Mouse (Mus musculus): ENCODE measurements around the gene Cenpq.

The Cenpq gene

DNA sequence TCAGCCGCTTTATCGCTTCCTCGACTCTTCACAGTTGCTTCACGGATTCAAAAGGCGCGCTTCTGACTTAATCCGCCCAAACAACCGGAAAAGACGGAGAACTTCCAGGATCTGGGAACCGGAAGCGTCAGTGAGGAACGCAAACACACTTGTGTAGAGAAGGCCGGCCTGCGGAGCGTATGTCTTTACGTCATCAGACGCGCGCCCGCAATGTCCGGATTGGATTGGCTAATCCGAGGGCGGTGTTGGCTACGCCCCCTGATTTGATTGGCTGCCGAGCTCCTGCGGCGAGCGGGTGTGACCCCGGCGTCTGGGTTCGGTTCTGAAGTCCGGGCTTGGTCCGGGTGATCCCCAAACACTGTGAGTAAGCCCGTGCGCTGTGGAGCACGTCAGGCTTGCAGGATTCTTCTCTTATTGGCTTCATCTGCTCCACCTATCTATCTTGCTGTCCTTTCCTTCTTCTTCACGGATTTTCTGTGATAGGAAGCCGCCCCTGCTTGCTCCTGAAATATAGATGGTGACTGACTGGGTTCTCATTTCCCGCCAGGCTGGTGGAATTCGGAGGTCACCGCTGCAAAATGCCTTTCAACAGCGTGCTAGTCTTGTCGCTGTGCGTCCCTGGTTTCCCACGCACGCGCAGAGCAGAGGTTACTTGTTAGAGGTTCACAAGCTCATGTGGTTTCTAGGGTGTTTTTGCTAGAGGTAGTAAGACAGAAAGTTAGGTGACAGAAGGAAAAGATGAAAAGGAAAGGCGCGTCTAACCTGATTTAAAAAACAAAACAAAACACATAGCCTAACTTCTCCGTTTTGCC lies at the start of gene Cenpq, which contains the start of gene Mut:
Gene Cenpq (minus strand): TSS at position 628 of the 812 bp plus-strand sequence.
Gene Mut (plus strand): TSS at position 266 of the 812 bp plus-strand sequence.
- peak; percentile 99 for DNase-seq

DNA sequence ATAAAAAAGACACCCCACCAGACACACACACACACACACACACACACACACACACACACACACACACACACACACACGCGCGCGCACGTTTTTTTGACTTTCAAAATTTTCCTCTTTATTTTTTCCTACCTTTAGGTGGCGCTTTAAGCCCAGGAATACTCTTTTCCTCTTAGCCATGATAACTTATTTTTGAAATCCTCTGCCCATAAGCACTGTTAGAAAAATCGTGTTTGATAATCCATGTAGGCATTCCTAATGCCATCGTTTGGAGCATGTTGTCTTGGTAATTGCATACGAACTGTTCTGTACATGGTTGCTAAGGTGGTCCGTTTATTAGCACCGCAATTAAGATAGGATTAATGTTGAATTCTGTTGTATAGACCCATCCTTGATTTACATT lies 43.1 kb upstream of the Cenpq start:
- peak in 1 of 2 experiments; percentile 9 for DNase-seq

DNA sequence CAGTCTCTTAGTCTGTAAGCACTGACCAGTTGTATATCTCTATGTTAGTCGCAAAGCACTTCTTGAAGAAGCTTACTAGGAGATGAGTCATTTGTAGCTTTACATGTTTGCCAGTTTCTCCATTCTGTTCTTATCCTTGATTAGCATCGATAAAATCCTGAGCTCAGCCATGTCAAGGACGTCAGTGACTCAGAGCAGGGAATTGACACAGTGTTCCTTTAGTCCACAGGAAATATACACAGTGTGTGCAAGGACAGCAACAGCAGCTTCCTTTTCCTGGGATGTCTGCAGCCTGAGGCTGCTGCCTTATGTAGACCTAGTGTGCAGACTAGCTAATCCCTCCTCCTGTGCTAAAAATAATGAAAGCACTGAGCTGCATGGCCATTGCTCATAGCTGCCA lies 13.7 kb upstream of the Cenpq start:
- DNase-seq = no peak

DNA sequence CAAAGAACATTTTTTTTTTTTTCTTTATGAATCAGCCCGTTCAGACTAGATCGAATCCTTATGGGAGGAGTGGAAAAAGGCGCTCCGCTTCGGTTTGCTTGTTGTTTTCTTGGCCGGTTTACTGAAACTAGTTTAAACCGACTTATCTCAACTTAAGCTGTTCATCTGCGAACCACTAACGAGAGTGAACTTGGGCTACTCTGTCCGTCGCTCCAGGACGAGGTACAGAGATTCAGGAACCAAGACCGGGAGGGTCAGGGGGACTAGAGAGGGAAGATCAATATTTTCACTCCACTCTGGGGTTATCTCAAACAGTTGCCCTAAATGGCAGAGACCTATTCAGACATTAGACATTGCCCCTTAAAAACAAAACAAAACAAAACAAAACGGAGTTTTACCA lies 862 bp downstream of the Cenpq start:
- DNase-seq = no peak

DNA sequence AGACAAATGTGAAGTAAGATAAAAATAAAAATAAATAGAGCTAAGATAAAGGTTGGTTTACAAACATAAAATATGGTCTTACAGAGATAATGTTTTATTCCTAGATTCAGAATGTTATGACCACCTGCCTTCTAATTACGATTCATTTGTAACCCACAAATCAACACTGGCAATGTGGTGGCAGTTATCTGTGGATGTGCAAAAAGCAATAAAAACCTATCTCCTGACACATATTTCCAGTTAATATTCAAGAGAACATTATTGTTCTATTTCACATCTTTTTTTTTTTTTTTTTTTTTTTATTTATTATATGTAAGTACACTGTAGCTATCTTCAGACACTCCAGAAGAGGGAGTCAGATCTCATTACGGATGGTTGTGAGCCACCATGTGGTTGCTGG lies 19.3 kb downstream of the Cenpq start:
- no peak for DNase-seq

DNA sequence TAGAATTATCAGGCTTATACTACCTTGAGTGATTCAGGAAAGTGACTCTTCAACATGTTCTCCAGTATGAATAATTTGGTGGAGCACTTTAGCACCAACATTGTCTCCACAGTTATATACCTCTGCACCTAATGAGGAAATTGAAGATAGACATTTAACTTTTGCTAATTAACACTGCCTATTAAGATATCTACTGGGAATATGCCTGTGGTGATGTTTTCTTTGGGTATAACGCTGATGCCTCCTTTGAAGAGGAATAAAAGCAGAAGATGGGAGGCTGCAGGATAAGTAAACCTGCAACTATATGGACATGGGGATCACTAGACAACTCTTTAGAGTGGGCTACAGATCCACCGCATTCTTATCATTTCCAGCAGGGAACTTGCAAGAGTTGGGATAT lies 20.6 kb downstream of the Cenpq start, which contains the start of gene Glyatl3:
Gene Glyatl3 (minus strand): TSS at position 101 of the 400 bp plus-strand sequence.
- no peak for DNase-seq

DNA sequence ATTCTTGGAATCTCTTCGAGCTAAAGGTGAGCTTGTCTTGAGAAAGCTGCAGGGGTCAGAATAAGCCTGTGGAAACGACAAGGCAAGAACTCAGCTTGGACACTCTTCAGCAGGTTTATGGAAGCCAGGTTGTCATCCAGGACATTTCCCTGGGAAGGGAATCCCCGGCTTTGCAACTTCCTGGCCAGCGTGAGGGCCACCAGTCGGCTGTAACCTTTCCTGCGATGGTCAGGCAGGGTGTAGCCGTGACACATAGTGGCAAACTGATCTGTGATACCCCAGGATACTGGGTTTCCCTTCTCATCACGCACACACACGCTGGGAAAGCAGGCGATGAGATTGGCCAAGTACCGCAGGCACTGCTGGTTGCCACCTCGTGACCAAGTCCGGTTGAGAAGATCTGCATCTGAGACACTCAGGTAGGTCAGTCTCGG lies 30.1 kb downstream of the Cenpq start:
- DNase-seq = peak; percentile 66 to 68

DNA sequence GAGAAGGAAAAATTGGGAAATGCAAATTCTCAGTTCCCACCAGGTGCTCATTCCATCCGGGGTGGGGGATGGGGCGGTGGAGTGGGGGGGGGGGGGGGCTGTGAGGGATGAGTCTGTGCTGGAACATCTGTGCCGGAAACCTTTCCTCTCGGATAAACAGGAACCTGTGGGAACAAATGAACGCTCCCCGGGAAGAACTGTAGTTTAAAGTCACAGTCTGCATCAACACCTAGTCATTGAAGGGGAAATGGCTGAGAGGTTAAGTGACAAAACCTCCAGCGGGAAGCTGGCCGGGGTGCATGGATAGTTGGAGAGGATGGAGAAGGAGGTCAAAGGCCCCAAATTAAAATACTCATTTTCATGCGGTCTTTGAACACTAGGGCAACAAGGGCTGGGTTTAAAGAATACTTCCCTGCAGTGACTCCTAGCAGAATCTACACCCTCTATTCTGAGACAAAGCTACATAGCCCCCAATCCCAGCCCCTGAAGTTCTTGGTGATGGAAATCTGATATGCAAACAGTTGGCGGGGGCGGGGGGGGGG lies 30.7 kb downstream of the Cenpq start:
- DNase-seq = peak; percentile 12 to 19

DNA sequence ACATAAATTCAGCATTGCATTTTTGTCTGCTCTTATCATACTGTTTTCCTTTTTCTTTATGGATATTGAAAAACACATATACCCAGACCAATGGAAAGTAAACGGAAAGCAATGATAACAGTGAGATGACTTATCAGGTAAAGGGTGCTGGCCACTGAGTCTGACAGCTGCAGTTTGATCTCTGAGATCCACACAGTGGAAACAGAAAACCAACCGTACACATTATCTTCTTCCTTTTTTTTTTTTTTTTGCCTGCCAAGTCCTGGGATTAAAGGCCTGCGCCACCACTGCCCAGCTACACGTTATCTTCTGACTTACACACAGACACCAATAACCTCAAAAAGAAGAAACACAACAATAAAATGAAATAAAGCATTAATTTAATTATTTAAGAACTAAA lies 31.5 kb downstream of the Cenpq start:
- DNase-seq = no peak

DNA sequence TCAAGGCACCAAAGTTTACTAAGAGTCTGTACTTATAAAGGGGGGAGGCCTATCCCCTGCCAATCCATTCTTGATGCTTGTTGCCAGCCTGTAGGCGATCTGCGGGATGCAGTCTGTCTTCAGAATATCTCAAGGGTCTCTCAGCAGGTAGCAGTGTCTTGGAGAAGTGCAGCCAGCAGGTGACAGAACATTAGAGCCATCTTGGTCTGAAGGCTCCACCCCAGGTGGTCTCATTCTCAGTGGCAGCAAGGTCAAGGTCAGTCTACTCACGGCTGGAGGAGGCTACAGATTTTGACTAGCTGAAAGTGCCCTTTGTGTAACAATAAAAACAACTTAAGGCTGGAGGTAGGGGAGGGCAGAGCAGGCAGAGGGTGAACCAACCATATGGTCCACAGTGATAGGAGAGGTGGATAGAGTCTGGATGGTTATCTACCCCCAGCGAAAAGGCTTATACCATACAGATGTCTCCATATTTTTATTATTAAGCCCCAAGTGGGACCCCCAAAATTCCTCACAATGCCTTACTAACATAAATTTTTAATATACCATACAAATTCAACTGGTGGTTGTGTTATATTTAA lies 35.0 kb downstream of the Cenpq start:
- no peak for DNase-seq

DNA sequence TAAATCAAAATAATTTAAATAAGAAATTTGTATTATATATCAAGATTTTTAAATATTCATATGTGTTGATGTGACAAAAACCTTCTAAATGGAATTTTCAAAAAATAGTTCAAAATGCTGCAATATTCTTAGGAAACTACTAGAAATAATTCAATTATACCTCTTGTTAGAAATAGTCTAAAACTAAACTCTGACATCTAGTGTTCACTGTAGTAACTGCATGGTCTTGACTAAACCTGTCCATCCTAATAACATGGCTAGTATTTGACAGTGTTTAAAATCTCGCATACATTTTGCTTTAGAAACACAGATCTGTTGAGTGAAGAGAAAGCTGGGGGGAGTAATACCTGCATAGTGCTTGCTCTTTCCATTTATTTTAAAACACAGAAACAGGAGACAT lies 38.0 kb downstream of the Cenpq start:
- no peak for DNase-seq

DNA sequence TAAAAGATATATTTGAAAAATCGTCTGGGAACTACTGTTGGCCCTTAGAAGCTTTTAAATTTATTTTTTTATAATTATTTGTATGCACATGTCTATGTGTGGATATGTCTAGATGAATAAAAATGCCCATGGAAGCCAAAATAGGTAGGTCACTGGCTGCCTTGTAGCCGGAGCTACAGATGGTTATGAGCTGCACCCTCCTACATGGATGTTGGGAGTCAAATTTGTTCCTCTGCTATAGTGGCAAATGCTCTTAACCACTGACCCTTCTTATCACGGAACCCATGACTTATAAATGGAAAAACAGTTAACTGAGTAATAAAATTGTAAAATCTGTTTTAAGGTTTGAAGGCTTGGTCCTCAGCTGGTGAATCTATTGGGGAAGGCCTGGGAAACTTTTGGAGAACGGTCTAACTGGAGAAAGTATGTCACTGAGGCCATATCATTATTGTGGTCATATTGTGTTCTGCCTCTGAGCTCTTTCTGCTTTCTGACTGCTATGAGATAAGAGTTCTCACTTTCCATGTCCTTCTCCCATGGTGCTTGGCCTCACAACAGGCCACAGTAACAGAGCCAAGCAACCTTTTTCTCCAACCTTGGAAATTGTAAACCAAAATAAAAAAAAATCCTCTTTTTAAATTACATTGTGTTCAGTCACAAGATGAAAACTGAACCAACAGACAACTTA lies 46.9 kb downstream of the Cenpq start:
- DNase-seq = no peak

DNA sequence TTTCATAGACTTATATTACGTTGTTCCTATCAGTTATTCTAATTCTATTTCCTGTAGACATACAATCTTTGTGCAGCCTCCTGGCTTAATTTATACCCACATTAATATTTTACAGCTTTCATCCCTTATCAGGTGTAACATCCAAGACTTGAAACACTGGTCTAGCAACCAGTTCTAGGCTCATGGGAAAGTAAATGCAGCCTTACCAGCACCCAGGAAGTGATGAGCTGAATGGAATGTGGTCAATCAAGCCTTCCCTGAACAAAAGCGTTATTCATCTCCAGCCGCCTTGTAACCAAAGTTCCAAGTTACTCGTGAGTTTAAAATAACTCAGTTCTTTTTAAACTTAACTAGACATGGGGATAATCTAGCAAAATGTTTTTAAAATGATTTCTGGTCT lies 49.7 kb downstream of the Cenpq start:
- DNase-seq = no peak

DNA sequence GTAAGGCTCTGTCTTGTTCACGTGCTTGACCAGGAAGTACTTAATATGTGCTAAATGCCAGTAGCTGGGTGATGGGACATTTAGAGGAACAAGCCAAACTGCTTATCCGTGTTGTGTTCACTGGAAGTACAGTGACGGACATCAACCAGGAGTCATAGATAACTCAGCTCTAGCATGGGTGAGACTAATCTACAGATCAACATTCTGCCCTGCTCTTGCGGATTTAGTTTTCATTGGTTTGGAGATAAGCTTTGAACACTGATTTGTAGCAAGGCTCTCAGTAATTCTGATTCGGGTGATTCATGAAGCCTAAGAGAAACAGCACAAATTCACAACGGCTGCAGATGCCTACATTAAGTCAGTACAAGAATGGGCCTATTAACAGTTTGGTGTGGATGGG lies 52.7 kb downstream of the Cenpq start:
- no peak for DNase-seq

DNA sequence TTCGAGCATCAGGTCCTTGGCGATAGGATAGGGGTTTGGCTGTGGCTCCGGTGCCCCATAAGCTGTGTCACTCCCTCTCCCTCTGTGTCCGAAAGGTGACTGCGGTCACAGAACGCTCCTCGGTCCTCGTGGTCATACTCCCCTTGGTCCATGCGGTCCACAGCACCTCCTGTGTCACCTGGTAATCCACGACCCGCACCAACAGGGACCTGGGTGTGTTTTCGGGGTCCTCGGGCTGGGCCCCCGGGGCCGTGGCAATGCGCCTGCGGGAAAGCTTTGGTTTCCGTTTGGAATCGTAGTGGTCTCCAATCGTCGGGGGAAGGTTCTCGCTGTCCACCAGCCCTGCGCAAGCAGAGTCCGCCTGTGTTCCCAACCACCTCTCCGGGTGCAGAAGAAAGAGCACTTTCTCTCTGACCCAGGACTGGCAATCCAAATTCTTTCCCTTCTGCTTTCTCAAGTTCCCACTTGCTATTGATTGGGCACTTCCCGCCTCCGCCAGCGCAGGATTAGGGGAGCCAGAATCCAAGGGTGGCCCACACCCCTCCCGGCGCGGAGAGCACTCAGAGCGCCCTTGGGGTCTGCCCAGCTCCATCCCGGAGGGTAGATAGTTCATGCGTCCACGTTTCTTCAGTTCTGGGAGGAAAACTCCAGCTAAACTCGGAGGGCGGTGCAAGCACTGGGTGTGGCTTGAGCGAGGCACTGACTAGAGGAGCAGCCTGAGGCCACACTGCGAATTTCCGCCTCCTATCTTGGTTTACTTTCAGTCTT lies 54.7 kb downstream of the Cenpq start, which contains the start of gene 9130008F23Rik:
Gene 9130008F23Rik (minus strand): TSS at position 636 of the 768 bp plus-strand sequence.
- DNase-seq = peak; percentile 17 to 18

DNA sequence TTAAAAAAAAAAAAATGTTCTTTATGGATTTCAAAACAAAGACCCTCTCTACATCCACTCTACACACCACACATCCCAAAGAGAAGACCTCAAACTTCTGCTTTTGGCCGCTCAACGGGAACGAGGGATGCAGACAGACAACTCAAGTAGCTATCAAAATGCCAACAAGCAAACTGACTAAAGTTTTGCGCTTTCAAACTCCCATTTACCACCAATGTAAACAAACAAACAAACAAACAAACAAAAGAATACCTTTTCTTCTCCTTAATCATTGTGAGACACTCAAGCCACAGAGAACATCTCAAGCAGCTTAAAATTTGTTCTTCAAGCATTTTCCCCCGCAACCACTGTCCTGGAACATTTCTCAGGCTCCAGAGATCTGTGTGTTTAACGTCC lies 55.3 kb downstream of the Cenpq start:
- no peak for DNase-seq

DNA sequence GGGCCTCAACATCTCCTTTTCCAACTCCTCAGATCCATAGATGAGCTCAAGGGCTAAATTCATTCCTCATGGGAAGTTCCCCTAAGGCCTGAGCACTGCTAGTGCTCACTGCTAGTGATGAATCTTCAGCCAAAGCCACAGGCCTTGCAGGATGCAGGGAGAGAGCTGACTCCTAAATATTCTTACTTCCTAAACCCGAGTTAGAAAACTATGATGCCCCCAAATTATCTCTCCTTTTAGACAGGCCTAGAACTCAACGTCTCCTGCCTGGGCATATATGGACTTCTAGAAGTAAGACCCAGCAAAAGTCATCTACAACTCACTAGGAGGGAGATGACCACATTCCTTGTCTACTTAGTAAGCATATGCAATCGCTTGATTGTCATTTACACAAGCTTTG lies 57.1 kb downstream of the Cenpq start:
- no peak for DNase-seq

DNA sequence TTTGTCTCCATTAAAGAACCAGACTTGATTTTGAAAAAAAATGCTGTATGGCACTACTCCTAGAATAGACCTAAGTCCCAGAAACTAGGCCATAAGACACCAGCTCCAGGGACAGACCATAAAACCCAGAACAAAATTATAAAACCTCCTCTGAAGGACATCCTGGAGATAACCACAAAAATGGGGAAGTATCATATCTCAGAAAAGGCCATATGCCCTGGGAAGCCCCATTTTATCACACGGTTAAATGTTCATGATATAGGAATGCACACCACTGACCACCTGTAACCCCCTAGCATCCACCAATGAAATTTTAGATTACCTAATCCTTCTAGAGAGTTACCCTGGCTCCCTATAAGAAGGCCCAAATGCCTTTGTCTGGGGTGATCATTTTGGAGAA lies 59.3 kb downstream of the Cenpq start:
- no peak for DNase-seq

DNA sequence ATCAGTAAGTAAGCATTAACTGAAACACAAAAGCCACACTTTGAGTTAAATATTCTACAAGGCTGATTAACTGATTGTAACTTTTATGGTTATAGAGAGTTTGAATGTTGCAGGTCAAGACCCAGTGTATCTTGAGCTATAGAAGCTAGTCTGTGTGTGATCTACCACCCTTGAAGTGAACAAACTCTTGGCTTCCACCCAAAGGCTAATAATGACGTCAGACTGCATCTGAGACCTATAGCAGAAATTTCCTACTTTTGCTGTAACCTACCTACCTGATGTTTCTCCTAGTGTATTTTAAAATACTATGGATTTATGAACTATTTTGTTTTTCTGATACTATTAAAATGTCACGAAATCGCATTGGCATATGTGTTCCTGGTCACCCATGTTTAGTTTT lies 60.1 kb downstream of the Cenpq start:
- no peak for DNase-seq

DNA sequence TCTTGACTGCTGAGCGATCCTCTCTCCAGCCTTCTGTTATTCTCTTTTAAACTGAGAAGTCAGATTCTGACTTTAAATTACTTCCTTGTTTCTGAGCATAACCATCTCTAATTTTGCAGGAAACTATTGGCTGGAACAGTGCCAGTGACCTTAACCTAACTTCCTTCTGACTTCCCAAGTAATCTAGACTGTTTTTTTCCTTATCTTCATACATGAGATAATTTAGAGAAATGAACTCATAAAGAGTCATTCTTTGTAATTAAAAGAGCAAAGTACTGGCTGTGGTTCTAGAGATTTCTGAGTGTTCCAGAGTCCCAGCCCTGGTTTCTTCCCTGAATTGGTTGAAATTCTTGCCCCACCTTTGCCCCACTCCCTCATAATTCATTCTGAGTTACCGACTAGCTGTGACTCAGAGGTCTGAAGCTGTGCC lies 61.2 kb downstream of the Cenpq start:
- no peak for DNase-seq
